Mouse (Mus musculus) C2C12 (cell line): ENCODE results near the gene Recql5. TPM values are rescaled to one million over a fixed set of nuclear protein-coding genes. Genes with fewer than 3 reads are reported as not detected.

Source experiments
- H3K27me3 ChIP-seq: one replicate; pipeline ENCODE4 v1.6.1; 2011; ENCODE audit not compliant: control insufficient read depth, insufficient read depth, insufficient read length
- H3K36me3 ChIP-seq: one replicate; pipeline ENCODE4 v1.6.1; 2011; ENCODE audit not compliant: control insufficient read depth, insufficient read depth
- H3K4me3 ChIP-seq: one replicate; pipeline ENCODE4 v1.5.1; 2011; ENCODE audit warnings: mild to moderate bottlenecking, control low read depth; ENCODE audit not compliant: poor library complexity, insufficient read depth, severe bottlenecking
- H3K79me2 ChIP-seq: one replicate; pipeline ENCODE4 v1.6.1; 2011; ENCODE audit not compliant: control insufficient read depth, insufficient read depth
- H3K79me3 ChIP-seq: one replicate; pipeline ENCODE4 v1.6.1; 2011; ENCODE audit warnings: low read depth, control low read depth
- H3ac ChIP-seq: one replicate; pipeline ENCODE3; 2011; ENCODE audit warnings: low read depth; ENCODE audit not compliant: control insufficient read depth, insufficient read length
- CEBPB ChIP-seq: IDR thresholded peaks from one replicate; pipeline ENCODE4 v1.6.1; 2011; ENCODE audit warnings: low read depth, mild to moderate bottlenecking, control low read depth, moderate library complexity
- CTCF ChIP-seq: IDR thresholded peaks from one replicate; pipeline ENCODE4 v1.5.1; 2011; ENCODE audit not compliant: control insufficient read depth, insufficient read depth, insufficient read length
- FOSL1 ChIP-seq: IDR thresholded peaks from one replicate; pipeline ENCODE4 v1.8.0; 2011; ENCODE audit warnings: mild to moderate bottlenecking, low read length; ENCODE audit not compliant: poor library complexity, insufficient read depth, severe bottlenecking
- MAX ChIP-seq: IDR thresholded peaks from one replicate; pipeline ENCODE4 v1.6.1; 2011; ENCODE audit warnings: mild to moderate bottlenecking, control low read depth
- MYOD1 ChIP-seq: IDR thresholded peaks from one replicate; pipeline ENCODE4 v1.6.1; 2011; ENCODE audit warnings: low read depth; ENCODE audit not compliant: control insufficient read depth, insufficient read length
- MYOG ChIP-seq: IDR thresholded peaks from one replicate; pipeline ENCODE4 v1.6.1; 2011; ENCODE audit not compliant: control insufficient read depth, insufficient read length; ENCODE audit errors: extremely low read depth
- USF1 ChIP-seq: IDR thresholded peaks from one replicate; pipeline ENCODE4 v1.6.1; 2011; ENCODE audit warnings: low read depth, mild to moderate bottlenecking, control low read depth, moderate library complexity
- polyA plus RNA-seq: library from polyadenylated mRNA; unstranded; fragments of >200 nt; fragmentation: generic; extraction: Trizol; gene quantifications from one replicate; pipeline ENCODE4 v1.2.1, GENCODE M21; 2012; ENCODE audit warnings: missing spikeins

Gene Recql5
- polyA plus RNA-seq, 1 experiment, result 7.6 TPM

DNA sequence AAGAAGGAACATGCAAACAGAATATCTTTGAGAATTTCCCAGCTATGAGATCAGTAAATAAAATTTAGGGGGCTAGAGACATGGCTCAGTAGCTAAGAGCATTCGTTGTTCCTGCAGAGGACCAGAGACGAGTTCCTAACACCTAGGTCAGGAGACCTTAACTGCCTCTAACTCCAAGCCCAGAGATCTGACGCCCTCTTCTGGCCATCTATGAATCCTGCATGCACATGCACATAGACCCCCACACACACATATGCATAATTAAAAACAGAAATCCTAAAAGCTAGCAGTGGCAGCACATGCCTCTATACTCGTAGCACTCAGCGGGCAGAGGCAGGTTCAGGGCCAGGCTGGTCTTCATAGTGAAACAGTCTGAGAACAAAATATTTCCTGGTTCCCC lies 56.8 kb downstream of the Recql5 start:
- peaks cover 55% of the 10 kb centered on the region for H3K27me3 ChIP-seq
- no peaks in the 10 kb centered on the region for H3K36me3 ChIP-seq
- no peak for TF ChIP-seq MAX
- TF ChIP-seq USF1, result no peak
- no peak for TF ChIP-seq CTCF
- TF ChIP-seq MYOG, result no peak
- no peak for TF ChIP-seq FOSL1
- no peak for TF ChIP-seq CEBPB
- TF ChIP-seq MYOD1, result no peak
- no peak overlapping the region for H3ac ChIP-seq
- H3K79me2 ChIP-seq, result no peaks in the 10 kb centered on the region
- H3K79me3 ChIP-seq, result no peaks in the 10 kb centered on the region
- H3K4me3 ChIP-seq, result no peak overlapping the region

DNA sequence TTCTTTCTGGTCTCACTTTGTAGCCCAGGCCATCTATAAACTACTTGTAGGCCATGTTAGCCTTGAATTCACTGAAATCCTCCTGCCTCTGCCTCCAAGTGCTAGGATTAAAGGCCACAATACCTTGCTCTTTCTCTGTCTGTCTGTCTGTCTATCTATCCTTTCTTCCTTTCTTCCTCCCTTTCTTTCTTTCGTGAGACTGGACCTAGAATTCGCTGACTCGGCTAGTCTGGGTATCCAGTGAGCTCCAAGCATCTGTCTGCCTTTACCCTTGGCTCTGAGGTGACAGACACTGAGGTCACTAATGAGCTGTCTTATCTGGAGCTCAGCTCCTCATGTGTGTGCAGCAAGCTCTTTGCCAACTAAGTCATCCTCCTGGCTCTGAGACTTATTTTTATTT lies 57.3 kb downstream of the Recql5 start:
- no peaks in the 10 kb centered on the region for H3K79me2 ChIP-seq
- no peak overlapping the region for H3ac ChIP-seq
- no peaks in the 10 kb centered on the region for H3K79me3 ChIP-seq
- no peaks in the 10 kb centered on the region for H3K36me3 ChIP-seq
- H3K4me3 ChIP-seq, result no peak overlapping the region
- H3K27me3 ChIP-seq, result peaks cover 55% of the 10 kb centered on the region
- TF ChIP-seq USF1 (no peak), MYOG (no peak), MYOD1 (no peak), CEBPB (no peak), MAX (no peak), FOSL1 (no peak), CTCF (no peak)

DNA sequence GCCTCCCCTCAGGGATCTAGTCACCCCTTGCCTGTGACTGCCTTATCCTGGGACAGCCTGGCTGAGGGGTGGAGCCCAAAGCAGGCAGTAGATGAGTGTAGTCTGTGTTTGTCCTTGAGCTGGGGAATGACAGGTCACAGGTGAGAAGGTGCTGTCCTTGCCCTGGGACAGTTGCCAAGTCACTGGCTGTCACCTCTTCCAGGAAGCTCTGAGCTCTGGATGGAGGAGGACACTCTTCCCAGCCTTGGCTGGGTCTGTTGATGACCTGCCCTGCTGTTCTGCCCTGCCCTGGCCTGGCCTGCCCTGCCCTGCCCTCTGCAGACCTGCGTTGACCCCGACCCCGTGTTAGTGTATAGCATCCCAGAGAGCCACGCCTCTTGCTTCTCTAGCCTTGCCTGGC lies 60.8 kb downstream of the Recql5 start:
- H3ac ChIP-seq, result no peak overlapping the region
- no peak for TF ChIP-seq CTCF
- no peaks in the 10 kb centered on the region for H3K36me3 ChIP-seq

DNA sequence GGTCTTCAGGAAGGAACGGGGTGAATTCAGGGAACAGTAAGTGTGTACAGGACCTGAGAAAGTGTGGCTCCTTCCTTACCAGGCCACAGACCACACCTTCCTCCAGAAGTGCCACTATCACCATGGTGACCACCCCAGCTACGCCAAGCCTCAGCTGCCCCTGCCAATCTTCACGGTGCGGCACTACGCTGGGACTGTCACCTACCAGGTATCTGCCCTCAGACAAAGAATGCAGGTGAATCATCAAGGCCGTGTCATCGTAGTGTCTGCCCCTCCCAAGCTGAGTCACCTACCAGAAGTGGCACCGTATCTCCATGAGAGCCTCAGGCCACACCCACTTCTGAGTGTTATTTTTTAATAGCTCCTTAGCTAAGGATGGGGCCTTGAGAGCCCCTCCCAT lies 63.9 kb downstream of the Recql5 start:
- TF ChIP-seq FOSL1 (peak; percentile 35), MYOD1 (peak; percentile 100), CTCF (no peak), MYOG (no peak)

More for the DNA sequence above, 60.8 kb downstream of the Recql5 start:
- H3K79me3 ChIP-seq, result no peaks in the 10 kb centered on the region
- H3K4me3 ChIP-seq, result no peak overlapping the region
- H3K27me3 ChIP-seq, result peaks cover 29% of the 10 kb centered on the region
- H3K79me2 ChIP-seq, result no peaks in the 10 kb centered on the region

DNA sequence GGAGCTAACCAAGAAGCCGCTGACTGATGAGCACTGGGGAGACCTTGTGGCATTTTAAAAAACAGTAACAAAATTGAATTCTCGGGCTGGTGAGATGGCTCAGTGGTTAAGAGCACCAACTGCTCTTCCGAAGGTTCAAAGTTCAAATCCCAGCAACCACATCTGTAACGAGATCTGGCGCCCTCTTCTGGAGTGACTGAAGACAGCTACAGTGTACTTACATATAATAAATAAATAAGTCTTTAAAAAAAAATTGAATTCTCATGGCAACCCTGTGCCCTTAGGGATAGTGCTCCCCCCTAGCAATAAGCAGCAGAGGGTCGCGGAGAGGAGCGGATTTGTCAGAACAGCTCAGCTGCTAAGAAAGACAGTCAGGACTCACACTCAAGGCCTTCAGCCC lies 69.4 kb downstream of the Recql5 start:
- Histone ChIP-seq H3K36me3 (no peaks in the 10 kb centered on the region), H3K4me3 (no peak overlapping the region), H3K79me2 (no peaks in the 10 kb centered on the region), H3K27me3 (peaks cover 68% of the 10 kb centered on the region), H3K79me3 (no peaks in the 10 kb centered on the region), H3ac (no peak overlapping the region)
- TF ChIP-seq CTCF (no peak), USF1 (no peak), MYOD1 (no peak), CEBPB (no peak), MYOG (no peak), FOSL1 (no peak), MAX (no peak)

More for the DNA sequence above, 63.9 kb downstream of the Recql5 start:
- H3K79me3 ChIP-seq, result no peaks in the 10 kb centered on the region
- no peaks in the 10 kb centered on the region for H3K79me2 ChIP-seq
- H3ac ChIP-seq, result no peak overlapping the region
- H3K4me3 ChIP-seq, result no peak overlapping the region
- H3K27me3 ChIP-seq, result peaks cover 34% of the 10 kb centered on the region
- no peaks in the 10 kb centered on the region for H3K36me3 ChIP-seq

DNA sequence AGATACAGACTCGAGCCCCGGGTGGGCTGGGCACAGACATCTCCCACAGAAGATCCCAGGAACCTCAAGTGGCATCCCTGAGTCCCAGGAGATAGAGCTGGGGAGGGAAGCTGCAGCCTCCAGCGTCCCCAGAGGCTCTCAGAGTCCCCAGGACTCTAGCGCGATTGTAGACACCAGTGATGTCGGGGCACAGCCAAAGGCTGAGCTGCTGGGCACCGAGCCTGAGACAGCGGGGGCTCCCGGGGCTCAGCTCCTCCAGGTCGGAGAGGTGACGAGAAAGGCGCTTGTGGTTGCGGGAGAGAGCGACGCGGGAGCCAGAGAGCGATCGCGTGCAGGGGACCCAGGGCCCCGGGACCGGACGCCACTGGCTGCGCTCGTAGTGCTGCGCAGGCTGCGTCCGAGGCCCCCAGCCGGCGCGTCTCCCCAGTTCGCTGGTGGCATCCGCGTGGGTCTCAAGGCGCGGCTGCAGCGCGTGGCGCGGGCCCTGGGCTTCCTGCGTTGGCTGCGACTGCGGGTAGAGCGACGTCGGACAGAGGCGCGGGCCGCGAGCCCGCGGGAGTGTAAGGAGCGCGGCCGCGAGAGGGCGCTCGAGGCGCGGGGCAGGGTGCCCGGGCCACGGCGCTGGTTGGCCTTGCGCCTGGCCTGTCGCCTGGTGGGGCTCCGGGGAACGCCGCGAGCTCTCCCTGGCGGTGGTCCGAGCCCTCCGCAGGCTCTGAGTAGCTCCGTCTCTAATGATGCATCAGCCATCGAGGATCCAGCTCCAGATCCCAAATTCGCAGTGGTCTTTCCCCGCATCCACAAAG lies 73.9 kb downstream of the Recql5 start:
- Histone ChIP-seq H3K27me3 (peaks cover 71% of the 10 kb centered on the region), H3K79me2 (no peaks in the 10 kb centered on the region), H3K79me3 (no peaks in the 10 kb centered on the region), H3K36me3 (no peaks in the 10 kb centered on the region), H3ac (no peak overlapping the region), H3K4me3 (no peak overlapping the region)
- TF ChIP-seq CEBPB (no peak), MYOG (no peak), USF1 (no peak), MAX (peak; percentile 33), FOSL1 (no peak), MYOD1 (no peak), CTCF (peak; percentile 99)
